ENCODE assay signal across 25 mouse cellular contexts in the genomic region with DNA sequence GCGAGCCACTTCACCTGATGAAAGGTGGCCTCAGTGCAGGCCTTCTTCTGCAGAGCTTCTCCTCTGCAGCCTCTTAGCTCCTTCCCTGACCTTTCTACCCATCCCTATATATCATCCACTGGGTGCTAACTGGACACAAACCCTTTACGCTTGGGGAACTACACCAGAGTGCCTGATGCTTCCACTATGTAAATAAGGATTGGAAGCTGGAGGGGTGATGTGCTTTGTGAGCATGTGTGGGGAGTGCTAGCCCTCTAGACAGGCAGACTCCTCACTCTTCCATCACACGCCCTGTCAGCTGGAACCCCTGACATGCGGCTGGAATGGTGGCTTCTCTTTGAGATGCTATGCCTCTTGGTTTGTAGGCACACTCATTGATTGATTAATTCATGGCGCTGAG.
DNase-seq lines count a peak whose midpoint lies in the region; ATAC-seq and TF ChIP-seq lines count a peak whose summit lies in the region.
"Had no signal": no experiment of that assay in that cellular context is flagged by ENCODE, and none has a peak within 500 bp of the region (broad histone marks: within the 10 kb centered on the region; RNA-seq: fewer than 3 reads in every experiment).

No protein-coding gene starts in this region.

- H3K9ac ChIP-seq in heart, embryonic 12.5 days: no peak overlapping the region
- no peak overlapping the region for H3K9ac ChIP-seq in kidney, embryonic 15.5 days
- H3K9ac ChIP-seq in kidney, postnatal 0 days (ENCODE audit: low read depth, low read length): no peak overlapping the region
- H3K9ac ChIP-seq in neural tube, embryonic 12.5 days: no peak overlapping the region
- H3K9ac ChIP-seq: embryonic facial prominence, embryonic 12.5 days; forebrain, embryonic 13.5 days had no signal

- no peaks in the 10 kb centered on the region for H3K27me3 ChIP-seq in heart, embryonic 12.5 days (replicated peaks)
- no peaks in the 10 kb centered on the region for H3K27me3 ChIP-seq in kidney, embryonic 15.5 days
- no peaks in the 10 kb centered on the region for H3K27me3 ChIP-seq in kidney, postnatal 0 days (ENCODE audit: insufficient read depth, low read length)
- H3K27me3 ChIP-seq in neural tube, embryonic 12.5 days (replicated peaks): no peaks in the 10 kb centered on the region
- H3K27me3 ChIP-seq: CH12.LX; embryonic facial prominence, embryonic 12.5 days; forebrain, embryonic 13.5 days; Patski had no signal

- no peak for ATAC-seq in heart, embryonic 12.5 days (ENCODE audit: insufficient number of reproducible peaks, low FRiP score)
- peak; percentile 81 for ATAC-seq in kidney, embryonic 15.5 days (replicated peaks; ENCODE audit: low FRiP score)
- ATAC-seq in kidney, postnatal 0 days (replicated peaks; ENCODE audit: low FRiP score, low read depth): peak; percentile 50; the same call in 1 of the 2 replicates
- ATAC-seq in neural tube, embryonic 12.5 days (ENCODE audit: low FRiP score, low read depth): 0 out of 2 replicates have a peak, but pooled peaks have one; percentile 5
- ATAC-seq: activated CD4-positive, CD25-positive, alpha-beta regulatory T cell, adult 4 months; CD4-positive, CD25-positive, alpha-beta regulatory T cell, adult 4 months; forebrain, embryonic 13.5 days; Patski had no signal

- no peak overlapping the region for H3K4me2 ChIP-seq in heart, embryonic 12.5 days
- no peak overlapping the region for H3K4me2 ChIP-seq in kidney, embryonic 15.5 days
- H3K4me2 ChIP-seq in kidney, postnatal 0 days (ENCODE audit: low read length): no peak overlapping the region
- no peak overlapping the region for H3K4me2 ChIP-seq in neural tube, embryonic 12.5 days (replicated peaks)
- H3K4me2 ChIP-seq: embryonic facial prominence, embryonic 12.5 days; forebrain, embryonic 13.5 days had no signal

- H3K9me3 ChIP-seq in heart, embryonic 12.5 days (replicated peaks): no peaks in the 10 kb centered on the region
- H3K9me3 ChIP-seq in kidney, embryonic 15.5 days (replicated peaks): no peaks in the 10 kb centered on the region
- no peaks in the 10 kb centered on the region for H3K9me3 ChIP-seq in kidney, postnatal 0 days (replicated peaks; ENCODE audit: low read length)
- H3K9me3 ChIP-seq in neural tube, embryonic 12.5 days: no peaks in the 10 kb centered on the region
- H3K9me3 ChIP-seq: embryonic facial prominence, embryonic 10.5 days; embryonic facial prominence, embryonic 12.5 days; forebrain, embryonic 13.5 days; G1E had no signal

- peaks cover 14% of the 10 kb centered on the region for H3K4me1 ChIP-seq in heart, embryonic 12.5 days (replicated peaks)
- H3K4me1 ChIP-seq in kidney, embryonic 15.5 days: 0 out of 2 replicates have a peak, but pooled peaks cover 2% of the 10 kb centered on the region
- no peaks in the 10 kb centered on the region for H3K4me1 ChIP-seq in kidney, postnatal 0 days (replicated peaks; ENCODE audit: insufficient read depth, low read length)
- 0 out of 2 replicates have a peak, but pooled peaks cover 4% of the 10 kb centered on the region for H3K4me1 ChIP-seq in neural tube, embryonic 12.5 days
- H3K4me1 ChIP-seq: embryonic facial prominence, embryonic 10.5 days; embryonic facial prominence, embryonic 12.5 days had no signal

- no peak for TF ChIP-seq CTCF in kidney, postnatal 0 days (IDR thresholded peaks at IDR 0.05; ENCODE audit: low read depth)

- no peak overlapping the region for H3K4me3 ChIP-seq in heart, embryonic 12.5 days
- no peak overlapping the region for H3K4me3 ChIP-seq in kidney, embryonic 15.5 days (replicated peaks)
- H3K4me3 ChIP-seq in kidney, postnatal 0 days (replicated peaks; ENCODE audit: low read depth, low read length): no peak overlapping the region
- no peak overlapping the region for H3K4me3 ChIP-seq in neural tube, embryonic 12.5 days
- H3K4me3 ChIP-seq: embryonic facial prominence, embryonic 10.5 days; embryonic facial prominence, embryonic 12.5 days; forebrain, embryonic 13.5 days had no signal

- DNase-seq in heart, adult 11 months: peak; percentile 75
- no peak for DNase-seq in kidney, postnatal 36 days
- peak; percentile 45 for DNase-seq in kidney, postnatal 0 days (ENCODE audit: low spot score)
- no peak for DNase-seq in kidney, adult 8-10 months
- no peak for DNase-seq in neural tube, embryonic 10.5 days (ENCODE audit: extremely low spot score, low spot score)
- DNase-seq: adrenal gland, adult 8-10 months; adrenal gland, postnatal 14 days; adrenal gland, postnatal 36 days; B cell, adult 2 months; cerebellum, adult 11-12 months; cerebellum, adult 2 months; cerebellum, adult 9-10 months; cerebellum, postnatal 10 days; cerebellum, postnatal 25 days had no signal

- no peak overlapping the region for H3K27ac ChIP-seq in heart, embryonic 12.5 days (ENCODE audit: poor library complexity, severe bottlenecking)
- H3K27ac ChIP-seq in kidney, embryonic 15.5 days: no peak overlapping the region
- H3K27ac ChIP-seq in kidney, postnatal 0 days: no peak overlapping the region
- no peak overlapping the region for H3K27ac ChIP-seq in neural tube, embryonic 12.5 days
- H3K27ac ChIP-seq: embryonic facial prominence, embryonic 10.5 days; embryonic facial prominence, embryonic 12.5 days; forebrain, embryonic 13.5 days had no signal

- WGBS in heart, embryonic 12.5 days: 71% methylated on average over 5 of the region's 5 CpGs
- 57% methylated on average over 5 of the region's 5 CpGs for WGBS in kidney, embryonic 15.5 days
- WGBS in kidney, postnatal 0 days: 45% methylated on average over 5 of the region's 5 CpGs
- WGBS in neural tube, embryonic 12.5 days: 74% methylated on average over 5 of the region's 5 CpGs

- no peaks in the 10 kb centered on the region for H3K36me3 ChIP-seq in heart, embryonic 12.5 days
- H3K36me3 ChIP-seq in kidney, embryonic 15.5 days: no peaks in the 10 kb centered on the region
- H3K36me3 ChIP-seq in kidney, postnatal 0 days (ENCODE audit: insufficient read depth, low read length): no peaks in the 10 kb centered on the region
- no peaks in the 10 kb centered on the region for H3K36me3 ChIP-seq in neural tube, embryonic 12.5 days
- H3K36me3 ChIP-seq: embryonic facial prominence, embryonic 10.5 days; embryonic facial prominence, embryonic 12.5 days; G1E had no signal

Comparison
In these comparisons a context has a peak if more than half of its experiments do, and no peak if none do; other contexts are left out.
1. DNase-seq: peak in heart, adult 11 months (single experiment) and kidney, postnatal 0 days (single experiment); none in kidney, postnatal 36 days (0 of 2), kidney, adult 8-10 months (0 of 2) and neural tube, embryonic 10.5 days (single experiment).